ENCODE assay signal across 12 mouse cellular contexts in the genomic region with DNA sequence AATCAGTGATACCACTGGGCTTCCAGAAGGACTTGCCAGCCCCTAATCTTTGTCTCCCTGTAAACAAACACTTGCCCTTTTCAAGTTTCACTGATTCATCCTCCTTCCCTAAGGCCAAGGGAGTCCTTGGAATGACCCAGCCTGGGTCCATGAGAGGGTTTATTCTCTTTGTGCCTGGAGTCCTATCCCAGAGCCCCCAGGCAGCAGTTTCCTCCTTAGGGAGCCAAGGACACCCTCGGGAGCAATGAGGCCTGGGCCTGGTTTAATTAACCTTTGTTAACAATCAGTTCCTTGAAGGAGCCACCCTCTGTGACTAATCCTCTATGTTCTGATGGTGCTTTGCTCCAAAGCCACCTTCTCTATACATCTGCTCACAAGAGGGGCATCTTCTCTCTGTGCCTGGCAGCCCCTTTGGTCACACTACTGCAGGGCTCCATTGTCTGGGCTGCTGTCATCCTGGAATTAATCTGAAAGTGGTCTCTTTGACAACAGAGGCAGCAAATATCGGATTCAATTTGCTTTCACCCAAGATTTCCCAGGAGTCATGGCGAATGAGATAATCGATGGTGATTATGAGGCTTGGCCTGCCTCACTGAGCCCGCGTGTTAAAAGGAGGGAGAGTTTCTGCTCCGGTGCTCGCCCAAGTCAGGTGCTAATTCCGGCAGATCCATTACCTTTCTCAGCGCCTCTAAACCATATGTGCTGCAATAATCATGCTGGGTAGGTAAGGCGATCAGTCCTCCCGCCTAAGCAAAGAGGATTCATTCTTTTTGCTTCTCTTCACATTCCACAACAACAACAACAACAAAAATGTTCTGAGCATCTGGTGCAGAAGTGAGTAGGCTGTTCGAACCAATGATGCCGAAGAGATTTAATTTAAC.
DNase-seq lines count a peak whose midpoint lies in the region; ATAC-seq and TF ChIP-seq lines count a peak whose summit lies in the region.
"Had no signal": no experiment of that assay in that cellular context is flagged by ENCODE, and none has a peak within 500 bp of the region (broad histone marks: within the 10 kb centered on the region; RNA-seq: fewer than 3 reads in every experiment).

No protein-coding gene starts in this region.

- no peak overlapping the region for H3K4me2 ChIP-seq in forebrain, postnatal 0 days (ENCODE audit: low read depth)
- H3K4me2 ChIP-seq in midbrain, embryonic 11.5 days = peak overlapping the region; percentile 5; the same call in 1 of the 2 replicates

- no peak overlapping the region for H3K9ac ChIP-seq in forebrain, postnatal 0 days
- H3K9ac ChIP-seq in midbrain, embryonic 11.5 days (ENCODE audit: low read length) = no peak overlapping the region

- no peaks in the 10 kb centered on the region for H3K27me3 ChIP-seq in forebrain, postnatal 0 days (ENCODE audit: insufficient read depth, low read length)
- peaks cover 10% of the 10 kb centered on the region for H3K27me3 ChIP-seq in midbrain, embryonic 11.5 days (ENCODE audit: control insufficient read depth, insufficient read depth, low read length)
- H3K27me3 ChIP-seq: CH12.LX had no signal

- WGBS in forebrain, postnatal 0 days = 7% methylated on average over 14 of the region's 14 CpGs
- WGBS in midbrain, embryonic 11.5 days = 7% methylated on average over 14 of the region's 14 CpGs

- DNase-seq in ovary, postnatal 36 days (ENCODE audit: low spot score) = peak; percentile 16
- DNase-seq in ovary, postnatal 10 days (ENCODE audit: low spot score) = no peak
- no peak for DNase-seq in forebrain, postnatal 0 days
- DNase-seq in midbrain, embryonic 11.5 days (ENCODE audit: low spot score, missing footprints) = peak; percentile 92
- peak; percentile 74 for DNase-seq in retina, postnatal 1 day
- DNase-seq in thymus, postnatal 14 days = no peak
- no peak for DNase-seq in spleen, adult 18-20 months
- DNase-seq in kidney, adult 18-20 months = no peak
- DNase-seq: gastrocnemius, postnatal 14 days; heart, postnatal 4 days had no signal

- ATAC-seq in forebrain, postnatal 0 days = peak; percentile 16; the same call in 1 of the 2 replicates
- ATAC-seq in midbrain, embryonic 11.5 days (ENCODE audit: low FRiP score) = peak; percentile 95
- ATAC-seq: lung, postnatal 0 days had no signal

- no peak overlapping the region for H3K27ac ChIP-seq in forebrain, postnatal 0 days (ENCODE audit: low read depth, low read length)
- peak overlapping the region; percentile 62 for H3K27ac ChIP-seq in midbrain, embryonic 11.5 days (ENCODE audit: low read depth, low read length)

- no peaks in the 10 kb centered on the region for H3K4me1 ChIP-seq in forebrain, postnatal 0 days (ENCODE audit: insufficient read depth)
- peaks cover 18% of the 10 kb centered on the region for H3K4me1 ChIP-seq in midbrain, embryonic 11.5 days (ENCODE audit: control insufficient read depth, insufficient read depth, low read length)

- H3K4me3 ChIP-seq in forebrain, postnatal 0 days (ENCODE audit: low read depth, low read length) = no peak overlapping the region
- H3K4me3 ChIP-seq in midbrain, embryonic 11.5 days (ENCODE audit: low read depth, low read length) = no peak overlapping the region

- no peak for TF ChIP-seq CTCF in forebrain, postnatal 0 days (IDR thresholded peaks at IDR 0.05; ENCODE audit: low read depth)

- no peaks in the 10 kb centered on the region for H3K36me3 ChIP-seq in forebrain, postnatal 0 days (ENCODE audit: insufficient read depth)
- H3K36me3 ChIP-seq in midbrain, embryonic 11.5 days (ENCODE audit: control insufficient read depth, insufficient read depth, low read length) = no peaks in the 10 kb centered on the region

- no peaks in the 10 kb centered on the region for H3K9me3 ChIP-seq in forebrain, postnatal 0 days (ENCODE audit: low read length)
- H3K9me3 ChIP-seq in midbrain, embryonic 11.5 days (ENCODE audit: control insufficient read depth, low read length) = no peaks in the 10 kb centered on the region

Comparison
In these comparisons a context has a peak if more than half of its experiments do, and no peak if none do; other contexts are left out.
1. DNase-seq: peak in ovary, postnatal 36 days (single experiment), midbrain, embryonic 11.5 days (single experiment) and retina, postnatal 1 day (single experiment); none in ovary, postnatal 10 days (single experiment), forebrain, postnatal 0 days (single experiment), thymus, postnatal 14 days (single experiment), spleen, adult 18-20 months (0 of 2) and kidney, adult 18-20 months (single experiment).